Mouse (Mus musculus): ENCODE measurements around the gene Tmem120b. TPM values are rescaled to one million over a fixed set of nuclear protein-coding genes. Genes with fewer than 3 reads are reported as not detected.

The Tmem120b gene
- 2.2 TPM for polyA plus RNA-seq (2014; fragmentation: Illumina TruSeq; extraction: RNeasy Lipid Tissue Mini Kit (QIAGEN cat#74804); ENCODE audit: low read depth, low replicate concordance)

DNA sequence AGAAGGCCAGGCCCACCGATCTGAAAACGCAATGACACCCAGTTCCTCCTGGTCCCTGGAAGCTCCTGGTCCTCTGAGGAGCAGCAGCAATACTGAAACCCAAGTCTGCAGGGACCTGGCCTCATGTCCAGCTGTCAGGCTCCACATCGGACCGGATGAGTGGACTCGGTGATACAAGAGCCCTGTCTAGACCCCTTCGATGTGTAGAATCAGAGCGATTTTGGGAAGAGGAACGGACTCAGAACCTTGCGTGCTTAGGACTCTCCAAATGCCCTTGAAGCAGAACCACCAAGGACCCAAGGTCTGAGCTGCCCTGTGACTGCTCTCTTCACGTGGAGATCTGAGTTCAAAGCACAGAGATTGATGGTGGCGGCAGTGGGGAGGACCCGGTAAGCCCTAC, at the start of gene Tmem120b:
TSS of gene Tmem120b (plus strand) at position 301 of the 400 bp plus-strand sequence.

GRCm38 (mm10) chr5:123046916-123047315, 21.3 kb upstream of the Tmem120b start, which contains the start of gene Morn3:
Gene Morn3, minus strand, starts transcription at chr5:123047016.

DNA sequence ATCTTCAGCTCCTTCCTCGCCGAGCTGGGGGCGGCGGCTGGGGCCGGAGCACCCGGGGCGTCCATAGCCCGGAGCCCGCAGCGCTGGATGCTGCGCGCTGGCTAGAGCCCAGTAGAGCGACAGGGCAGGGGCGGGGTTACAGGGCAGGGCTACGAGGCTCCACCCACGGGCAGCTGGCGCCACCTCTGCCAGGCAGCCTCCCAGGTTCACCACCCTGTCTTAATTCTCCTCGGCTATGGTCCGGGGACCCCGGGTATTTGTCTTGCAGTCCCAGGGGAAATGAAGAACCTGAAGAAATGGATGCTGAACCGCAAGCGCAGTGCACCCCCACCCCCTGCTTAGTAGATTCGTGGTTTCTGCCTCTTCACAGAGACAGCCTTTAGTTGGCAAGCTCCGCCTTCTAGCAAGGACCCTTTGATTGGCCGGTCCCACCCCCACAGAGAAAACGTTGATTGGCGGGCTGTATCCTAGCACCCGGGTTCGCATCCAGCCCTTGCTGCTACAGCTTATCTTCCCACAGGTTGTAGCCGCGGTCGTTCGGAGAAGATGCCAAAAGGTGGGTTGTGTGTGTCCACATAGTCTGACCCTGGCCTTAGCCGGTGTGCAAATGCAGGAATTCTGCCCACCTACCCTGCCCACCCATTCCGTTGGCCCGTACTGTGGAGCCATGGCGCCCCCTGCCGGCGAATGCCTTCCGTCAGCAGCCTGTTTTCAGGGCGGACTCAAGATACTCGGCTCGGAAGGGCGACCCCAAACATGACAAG, 64.3 kb downstream of the Tmem120b start, which contains the start of gene Rhof:
TSS of gene Rhof (minus strand) at position 385 of the 764 bp plus-strand sequence.

GRCm38 (mm10) chr5:123142161-123143157, 74.2 kb downstream of the Tmem120b start, which contains the start of gene Setd1b:
Gene Setd1b, plus strand, starts transcription at chr5:123142193.

Other genes starting within 250 kb of the Tmem120b start
- 159 TPM for gene Anapc5, start 247.1 kb upstream of the Tmem120b start, polyA plus RNA-seq (2014; fragmentation: Illumina TruSeq; extraction: RNeasy Lipid Tissue Mini Kit (QIAGEN cat#74804); ENCODE audit: low read depth, low replicate concordance)
- gene Rnf34, start 218.4 kb upstream of the Tmem120b start, polyA plus RNA-seq (2014; fragmentation: Illumina TruSeq; extraction: RNeasy Lipid Tissue Mini Kit (QIAGEN cat#74804); ENCODE audit: low read depth, low replicate concordance) = 10.4 TPM
- gene Kdm2b, start 78.6 kb upstream of the Tmem120b start, polyA plus RNA-seq (2014; fragmentation: Illumina TruSeq; extraction: RNeasy Lipid Tissue Mini Kit (QIAGEN cat#74804); ENCODE audit: low read depth, low replicate concordance) = 19.0 TPM
- 2.2 TPM for gene Orai1, start 53.3 kb upstream of the Tmem120b start, polyA plus RNA-seq (2014; fragmentation: Illumina TruSeq; extraction: RNeasy Lipid Tissue Mini Kit (QIAGEN cat#74804); ENCODE audit: low read depth, low replicate concordance)
- not detected for gene Morn3, start 21.4 kb upstream of the Tmem120b start, polyA plus RNA-seq (2014; fragmentation: Illumina TruSeq; extraction: RNeasy Lipid Tissue Mini Kit (QIAGEN cat#74804); ENCODE audit: low read depth, low replicate concordance)
- gene Rhof, start 64.3 kb downstream of the Tmem120b start, polyA plus RNA-seq (2014; fragmentation: Illumina TruSeq; extraction: RNeasy Lipid Tissue Mini Kit (QIAGEN cat#74804); ENCODE audit: low read depth, low replicate concordance) = 0.57 TPM
- gene Setd1b, start 73.8 kb downstream of the Tmem120b start, polyA plus RNA-seq (2014; fragmentation: Illumina TruSeq; extraction: RNeasy Lipid Tissue Mini Kit (QIAGEN cat#74804); ENCODE audit: low read depth, low replicate concordance) = 5.2 TPM
- gene Psmd9, start 101.0 kb downstream of the Tmem120b start, polyA plus RNA-seq (2014; fragmentation: Illumina TruSeq; extraction: RNeasy Lipid Tissue Mini Kit (QIAGEN cat#74804); ENCODE audit: low read depth, low replicate concordance) = 5.4 TPM
- 22.3 TPM for gene Hpd, start 114.3 kb downstream of the Tmem120b start, polyA plus RNA-seq (2014; fragmentation: Illumina TruSeq; extraction: RNeasy Lipid Tissue Mini Kit (QIAGEN cat#74804); ENCODE audit: low read depth, low replicate concordance)
- 0.88 TPM for gene Wdr66, start 183.7 kb downstream of the Tmem120b start, polyA plus RNA-seq (2014; fragmentation: Illumina TruSeq; extraction: RNeasy Lipid Tissue Mini Kit (QIAGEN cat#74804); ENCODE audit: low read depth, low replicate concordance)

Data from sigmoid colon, adult 10 weeks (tissue).